Mouse (Mus musculus): ENCODE results near the gene Olfr690.
"Not testable (repeated sequence)": the region's sequence is repeated elsewhere in the genome, so short reads cannot be mapped to it uniquely, and the experiment has no call there.

GRCm38 (mm10) chr7:105356487-105356886, 22.6 kb upstream of the Olfr690 start:
- not testable (repeated sequence) for TF ChIP-seq CTCF (IDR thresholded peaks at IDR 0.05; ENCODE audit: borderline replicate concordance, control insufficient read depth, extremely low read depth, insufficient read depth, low read length, poor library complexity); POLR2A (IDR thresholded peaks at IDR 0.05; ENCODE audit: control insufficient read depth, extremely low read depth, insufficient read depth, low read length, poor library complexity)

Data from thymus, adult 2 months (tissue).